Mouse (Mus musculus) limb, embryonic 13.5 days (tissue): ENCODE results near the gene Saa3. TPM values are rescaled to one million over a fixed set of nuclear protein-coding genes. Genes with fewer than 3 reads are reported as not detected.

Source experiments
- polyA plus RNA-seq: library from polyadenylated mRNA; unstranded; fragments of >200 nt; fragmentation: Nextera tagmentation; extraction: Ambion mirVana; gene quantifications from 2 replicates; pipeline ENCODE4 v1.2.1, GENCODE M21; 2015

Gene Saa3
- polyA plus RNA-seq, 1 experiment from 2014 or later: 0.59 TPM

Other genes starting within 250 kb of the Saa3 start
- 13.2 and 14.7 TPM in 2 replicates for gene Sergef, start 75.9 kb downstream of the Saa3 start, polyA plus RNA-seq
- 0.09 and 0.25 TPM in 2 replicates for gene Tph1, start 43.2 kb downstream of the Saa3 start, polyA plus RNA-seq
- gene Saal1, start 5.0 kb downstream of the Saa3 start, polyA plus RNA-seq: 32.5 and 35.4 TPM in 2 replicates
- gene Saa4, start 16.9 kb upstream of the Saa3 start, polyA plus RNA-seq: not detected in 2 replicates
- gene Saa1, start 27.3 kb upstream of the Saa3 start, polyA plus RNA-seq: 2.3 and 4.2 TPM in 2 replicates
- gene Saa2, start 36.1 kb upstream of the Saa3 start, polyA plus RNA-seq: 3.1 and 5.0 TPM in 2 replicates
- 22.2 and 23.8 TPM in 2 replicates for gene Hps5, start 80.4 kb upstream of the Saa3 start, polyA plus RNA-seq
- gene Gtf2h1, start 80.4 kb upstream of the Saa3 start, polyA plus RNA-seq: 51.3 and 56.3 TPM in 2 replicates
- 1,645 and 1,659 TPM in 2 replicates for gene Ldha, start 125.8 kb upstream of the Saa3 start, polyA plus RNA-seq
- gene Ldhc, start 145.5 kb upstream of the Saa3 start, polyA plus RNA-seq: not detected in 2 replicates
- 208 and 222 TPM in 2 replicates for gene Tsg101, start 204.3 kb upstream of the Saa3 start, polyA plus RNA-seq
- gene Uevld, start 242.8 kb upstream of the Saa3 start, polyA plus RNA-seq: 10.3 and 10.8 TPM in 2 replicates